Mouse (Mus musculus) gastrocnemius, postnatal 10 days (tissue): Measurements from ENCODE around the gene Nupr1l. TPM values are rescaled to one million over a fixed set of nuclear protein-coding genes. Genes with fewer than 3 reads are reported as not detected.

Experiments
- total RNA-seq, 2 experiments: library from RNA; stranded (reverse); gene quantifications; 2 replicates each; pipeline ENCODE4 v1.2.3; 2021

Nupr1l gene
- total RNA-seq, 2 experiments from 2014 or later, result 0.45 to 1.4 TPM

Other genes starting within 250 kb of the Nupr1l start
- 1 to 10 TPM; 3.1 to 3.2 TPM for gene Zfp11, start 238.4 kb upstream of the Nupr1l start, total RNA-seq
- gene Sept14, start 200.0 kb upstream of the Nupr1l start, total RNA-seq, result not detected
- gene Mrps17, start 193.0 kb upstream of the Nupr1l start, total RNA-seq, result 10 to 100 TPM; 72.1 to 74.5 TPM
- 100 to 1,000 TPM; 407 to 464 TPM for gene Nipsnap2, start 183.5 kb upstream of the Nupr1l start, total RNA-seq
- 10 to 100 TPM; 15.9 to 18.2 TPM for gene Psph, start 121.1 kb upstream of the Nupr1l start, total RNA-seq
- 10 to 100 TPM in 1 of 2 experiments, 1 to 10 TPM in 1; 9.8 to 13.5 TPM for gene Sumf2, start 61.6 kb upstream of the Nupr1l start, total RNA-seq
- gene Chchd2, start 21.1 kb upstream of the Nupr1l start, total RNA-seq, result 100 to 1,000 TPM; 404 to 489 TPM
- 1 to 10 TPM; 1.1 to 1.9 TPM for gene Zbed5, start 12.8 kb upstream of the Nupr1l start, total RNA-seq
- 100 to 1,000 TPM; 199 to 205 TPM for gene Phkg1, start 10.0 kb upstream of the Nupr1l start, total RNA-seq
- gene Vkorc1l1, start 33.4 kb downstream of the Nupr1l start, total RNA-seq, result 10 to 100 TPM; 17.6 to 18.5 TPM
- 10 to 100 TPM; 16.5 to 23.5 TPM for gene Gusb, start 94.5 kb downstream of the Nupr1l start, total RNA-seq
- 10 to 100 TPM; 10.2 to 10.3 TPM for gene Asl, start 120.7 kb downstream of the Nupr1l start, total RNA-seq
- gene Crcp, start 120.8 kb downstream of the Nupr1l start, total RNA-seq, result 10 to 100 TPM; 14.5 to 16.5 TPM
- 10 to 100 TPM; 26.8 to 30.9 TPM for gene Tpst1, start 164.8 kb downstream of the Nupr1l start, total RNA-seq
- gene Kctd7, start 236.3 kb downstream of the Nupr1l start, total RNA-seq, result 1 to 10 TPM; 3.9 to 5.7 TPM